Mouse (Mus musculus) ES-Bruce4 (cell line): Measurements from ENCODE around the gene Krtcap2. TPM values are rescaled to one million over a fixed set of nuclear protein-coding genes. Genes with fewer than 3 reads are reported as not detected.

Experiments
- H3K27ac ChIP-seq: 2 replicates; pipeline ENCODE4 v1.5.1; 2012; ENCODE audit warnings: low read length, inconsistent platforms; ENCODE audit not compliant: insufficient read depth
- H3K27me3 ChIP-seq: 2 replicates; pipeline ENCODE4 v1.6.1; 2012; ENCODE audit warnings: mild to moderate bottlenecking, low read length, inconsistent platforms; ENCODE audit not compliant: control insufficient read depth, poor library complexity, insufficient read depth, severe bottlenecking
- H3K36me3 ChIP-seq: 2 replicates; pipeline ENCODE4 v1.6.1; 2012; ENCODE audit warnings: inconsistent platforms, mild to moderate bottlenecking, low read length, moderate library complexity; ENCODE audit not compliant: control insufficient read depth, poor library complexity, insufficient read depth, severe bottlenecking
- H3K4me1 ChIP-seq: one replicate; pipeline ENCODE4 v1.8.1; 2011; ENCODE audit warnings: low read length; ENCODE audit not compliant: control insufficient read depth, insufficient read depth
- H3K4me3 ChIP-seq: 2 replicates; pipeline ENCODE4 v1.5.1; 2011; ENCODE audit warnings: low read depth, mild to moderate bottlenecking, low read length
- H3K9ac ChIP-seq: 2 replicates; pipeline ENCODE4 v1.6.1; 2012; ENCODE audit warnings: low read depth, mild to moderate bottlenecking, inconsistent platforms; ENCODE audit not compliant: poor library complexity, severe bottlenecking
- H3K9me3 ChIP-seq: replicated peaks from 2 replicates; pipeline ENCODE4 v1.6.1; 2012; ENCODE audit warnings: mild to moderate bottlenecking, low read length, inconsistent platforms; ENCODE audit not compliant: control insufficient read depth, poor library complexity, insufficient read depth, severe bottlenecking
- CTCF ChIP-seq: IDR thresholded peaks from one replicate; pipeline ENCODE4 v1.8.1; 2011; ENCODE audit warnings: low read depth, low read length
- EP300 ChIP-seq: IDR thresholded peaks from 2 replicates; pipeline ENCODE4 v1.6.1; 2011; ENCODE audit warnings: low read depth, low read length; ENCODE audit not compliant: insufficient read depth
- POLR2A ChIP-seq: IDR thresholded peaks from one replicate; pipeline ENCODE4 v1.8.1; 2011; ENCODE audit warnings: low read length; ENCODE audit not compliant: insufficient read depth
- polyA plus RNA-seq: library from polyadenylated mRNA; stranded (reverse); fragments of >200 nt; gene quantifications from 2 replicates; pipeline ENCODE4 v1.2.4, GENCODE M21; 2011; ENCODE audit warnings: low read depth; ENCODE audit not compliant: missing spikeins, insufficient read depth, insufficient read length

Krtcap2 gene
- polyA plus RNA-seq, 1 experiment = 163 TPM

DNA sequence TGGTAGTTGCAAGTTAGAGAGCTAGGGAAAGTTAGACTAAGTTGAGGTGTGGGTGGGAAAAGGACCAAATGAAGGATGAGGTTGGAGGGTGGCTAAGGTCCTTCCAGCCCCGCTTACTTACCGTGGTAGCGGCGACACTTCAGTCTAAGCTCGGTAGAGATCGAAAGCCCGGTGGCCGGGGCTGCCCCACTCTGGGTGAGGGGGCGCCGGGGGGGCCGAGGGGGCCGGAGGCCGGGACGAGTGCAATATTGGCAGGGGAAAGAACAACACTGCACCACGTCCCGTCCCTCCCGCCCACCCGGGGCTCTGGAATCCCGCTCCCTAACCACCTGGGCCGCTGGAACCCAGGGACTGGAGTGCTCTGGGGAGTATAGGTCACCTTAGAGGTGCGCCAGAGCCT lies 18.9 kb upstream of the Krtcap2 start, which contains the start of gene Mtx1:
Mtx1 (minus strand) TSS at position 189 of the 400 bp plus-strand sequence.
- H3K27me3 ChIP-seq = no peaks in the 10 kb centered on the region
- no peaks in the 10 kb centered on the region for H3K36me3 ChIP-seq
- H3K4me1 ChIP-seq = peaks cover 10% of the 10 kb centered on the region
- no peak for TF ChIP-seq CTCF
- no peak for TF ChIP-seq POLR2A
- TF ChIP-seq EP300 = no peak
- no peaks in the 10 kb centered on the region for H3K9me3 ChIP-seq
- H3K4me3 ChIP-seq = peak within 1 kb of the TSS; percentile 65
- peak within 1 kb of the TSS; percentile 68 for H3K27ac ChIP-seq
- peak within 1 kb of the TSS; percentile 51 for H3K9ac ChIP-seq

DNA sequence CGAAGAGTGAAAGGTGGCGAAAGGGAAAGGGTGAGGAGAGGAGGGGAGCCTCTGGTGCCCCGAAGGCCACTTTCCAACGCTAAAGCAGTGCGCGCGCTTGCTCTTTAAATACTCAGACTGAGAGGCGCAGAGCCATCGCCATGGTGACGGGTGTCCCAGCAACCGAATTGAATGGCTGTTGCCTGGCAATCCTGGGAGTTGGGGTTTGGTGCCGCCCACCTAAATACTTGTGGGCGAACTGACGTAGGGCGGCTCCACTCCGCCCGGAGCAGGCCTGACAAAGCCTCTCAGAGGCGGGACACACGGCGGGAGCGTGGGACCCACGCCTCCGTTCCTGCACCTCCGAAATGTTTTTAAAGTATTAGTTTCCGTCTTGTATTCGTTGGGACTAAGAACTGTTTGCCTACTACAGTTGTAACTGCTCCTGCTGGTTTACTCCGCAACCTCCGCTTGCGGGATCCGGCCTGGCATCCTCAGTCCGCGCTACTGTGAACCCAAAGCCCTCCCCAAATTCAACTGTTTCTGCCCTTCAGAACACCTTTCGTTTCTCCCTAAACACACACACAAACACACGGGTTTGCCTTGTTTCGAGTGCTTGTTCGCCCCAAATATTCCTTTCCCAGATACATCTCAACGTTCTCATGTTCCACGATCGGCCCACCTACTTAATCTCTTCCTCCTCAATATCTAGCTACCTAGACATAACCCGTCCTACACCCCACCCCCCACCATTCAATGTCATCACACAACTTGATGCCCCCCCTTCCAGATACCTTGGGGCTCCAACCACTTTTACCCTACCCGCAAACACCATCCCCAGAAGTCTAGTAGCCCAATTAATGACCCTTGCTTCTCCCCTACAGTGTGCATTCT lies 18.2 kb upstream of the Krtcap2 start:
- Histone ChIP-seq H3K9me3 (no peaks in the 10 kb centered on the region), H3K9ac (peak overlapping the region; percentile 51), H3K4me3 (peak overlapping the region; percentile 65), H3K36me3 (no peaks in the 10 kb centered on the region), H3K4me1 (peaks cover 10% of the 10 kb centered on the region), H3K27ac (peak overlapping the region; percentile 60), H3K27me3 (no peaks in the 10 kb centered on the region)
- TF ChIP-seq POLR2A (no peak), CTCF (no peak), EP300 (no peak)

DNA sequence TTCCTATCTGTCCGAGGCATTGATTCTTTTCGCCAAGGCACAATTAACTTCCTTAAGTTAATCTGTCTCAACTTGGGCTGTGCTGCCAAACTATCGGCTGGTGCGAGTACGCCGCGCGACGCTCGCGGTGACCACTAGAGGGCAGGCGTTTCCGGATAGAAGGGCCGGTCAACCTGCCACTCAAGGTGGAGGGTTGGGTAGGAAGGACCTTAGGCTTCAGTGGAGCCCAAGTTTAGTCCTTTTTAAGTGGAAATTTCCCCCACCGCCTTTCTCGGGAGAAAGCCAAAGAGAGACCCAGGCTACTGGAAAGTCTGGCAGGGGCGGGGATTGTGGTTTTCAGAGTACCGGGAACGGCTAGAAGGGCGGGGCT lies 17.6 kb upstream of the Krtcap2 start:
- Histone ChIP-seq H3K9ac (0 out of 2 replicates have a peak overlapping the region, but pooled peaks have one; percentile 19), H3K27ac (peak overlapping the region; percentile 60), H3K36me3 (no peaks in the 10 kb centered on the region), H3K9me3 (no peaks in the 10 kb centered on the region), H3K4me3 (peak overlapping the region; percentile 56), H3K4me1 (peaks cover 10% of the 10 kb centered on the region), H3K27me3 (no peaks in the 10 kb centered on the region)
- no peak for TF ChIP-seq POLR2A
- TF ChIP-seq CTCF = peak; percentile 94

GRCm38 (mm10) chr3:89228836-89229235 lies 16.9 kb upstream of the Krtcap2 start, which contains the start of gene Muc1:
Gene Muc1, plus strand, starts transcription at chr3:89229057.
- Histone ChIP-seq H3K9ac (peak within 1 kb of the TSS; percentile 19; the same call in 1 of the 2 replicates), H3K4me1 (peaks cover 10% of the 10 kb centered on the region), H3K36me3 (no peaks in the 10 kb centered on the region), H3K27ac (peak within 1 kb of the TSS; percentile 66), H3K27me3 (no peaks in the 10 kb centered on the region), H3K9me3 (no peaks in the 10 kb centered on the region), H3K4me3 (peak within 1 kb of the TSS; percentile 56)
- TF ChIP-seq EP300 = 0 out of 2 replicates have a peak, but pooled peaks have one; percentile 28
- TF ChIP-seq CTCF = no peak
- TF ChIP-seq POLR2A = no peak

DNA sequence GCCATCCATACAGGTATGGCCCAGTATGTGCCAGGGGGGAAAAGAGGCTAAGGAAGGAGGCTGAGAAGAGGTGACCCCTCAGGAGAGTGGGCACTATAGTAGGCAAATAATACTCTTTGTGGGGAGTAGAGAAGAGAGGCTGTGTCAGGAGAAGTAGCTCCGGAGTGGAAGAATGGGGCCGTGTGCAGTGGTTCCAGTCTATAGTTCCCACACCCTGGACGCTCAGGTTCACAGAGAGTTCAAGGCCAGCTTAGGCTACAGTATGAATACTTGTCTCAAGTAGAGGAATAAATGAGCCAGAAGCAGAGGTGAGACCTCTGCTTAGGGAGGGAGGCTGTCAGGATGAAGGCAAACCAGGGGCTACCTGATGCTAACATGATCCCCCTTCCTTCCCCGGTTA lies 16.5 kb upstream of the Krtcap2 start:
- peak overlapping the region; percentile 28; the same call in 1 of the 2 replicates for H3K27ac ChIP-seq
- peak overlapping the region; percentile 15 for H3K4me3 ChIP-seq
- no peaks in the 10 kb centered on the region for H3K9me3 ChIP-seq
- H3K4me1 ChIP-seq = peaks cover 10% of the 10 kb centered on the region
- peak overlapping the region; percentile 19; the same call in 1 of the 2 replicates for H3K9ac ChIP-seq
- H3K36me3 ChIP-seq = no peaks in the 10 kb centered on the region
- H3K27me3 ChIP-seq = no peaks in the 10 kb centered on the region
- no peak for TF ChIP-seq POLR2A
- no peak for TF ChIP-seq EP300
- no peak for TF ChIP-seq CTCF

DNA sequence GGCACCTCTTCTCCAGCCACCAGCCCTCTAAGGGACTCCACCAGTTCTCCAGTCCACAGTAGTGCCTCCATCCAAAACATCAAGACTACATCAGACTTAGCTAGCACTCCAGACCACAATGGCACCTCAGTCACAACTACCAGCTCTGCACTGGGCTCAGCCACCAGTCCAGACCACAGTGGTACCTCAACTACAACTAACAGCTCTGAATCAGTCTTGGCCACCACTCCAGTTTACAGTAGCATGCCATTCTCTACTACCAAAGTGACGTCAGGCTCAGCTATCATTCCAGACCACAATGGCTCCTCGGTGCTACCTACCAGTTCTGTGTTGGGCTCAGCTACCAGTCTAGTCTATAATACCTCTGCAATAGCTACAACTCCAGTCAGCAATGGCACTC lies 15.2 kb upstream of the Krtcap2 start:
- H3K9ac ChIP-seq = no peak overlapping the region
- no peak overlapping the region for H3K27ac ChIP-seq
- no peak for TF ChIP-seq EP300
- TF ChIP-seq POLR2A = no peak
- TF ChIP-seq CTCF = no peak
- peaks cover under 1% of the 10 kb centered on the region for H3K4me1 ChIP-seq
- no peaks in the 10 kb centered on the region for H3K9me3 ChIP-seq
- H3K4me3 ChIP-seq = no peak overlapping the region
- H3K36me3 ChIP-seq = no peaks in the 10 kb centered on the region
- no peaks in the 10 kb centered on the region for H3K27me3 ChIP-seq
